Mouse (Mus musculus) small intestine, adult 2 months (tissue): ENCODE results near the gene Erich2.

ENCODE experiments used
- CTCF ChIP-seq: fragments of 200-500 bp; IDR thresholded peaks from 2 replicates; pipeline ENCODE4 v1.5.1; 2012; ENCODE audit warnings: low read depth, mild to moderate bottlenecking, control low read depth, inconsistent platforms, low read length, moderate library complexity, mixed read lengths; ENCODE audit not compliant: insufficient replicate concordance, insufficient read length; ENCODE audit errors: extremely low read depth
- POLR2A ChIP-seq: fragments of 200-500 bp; IDR thresholded peaks from 2 replicates; pipeline ENCODE4 v1.6.1; 2012; ENCODE audit warnings: low read depth, mild to moderate bottlenecking, control low read depth, inconsistent platforms, low read length, moderate library complexity

DNA sequence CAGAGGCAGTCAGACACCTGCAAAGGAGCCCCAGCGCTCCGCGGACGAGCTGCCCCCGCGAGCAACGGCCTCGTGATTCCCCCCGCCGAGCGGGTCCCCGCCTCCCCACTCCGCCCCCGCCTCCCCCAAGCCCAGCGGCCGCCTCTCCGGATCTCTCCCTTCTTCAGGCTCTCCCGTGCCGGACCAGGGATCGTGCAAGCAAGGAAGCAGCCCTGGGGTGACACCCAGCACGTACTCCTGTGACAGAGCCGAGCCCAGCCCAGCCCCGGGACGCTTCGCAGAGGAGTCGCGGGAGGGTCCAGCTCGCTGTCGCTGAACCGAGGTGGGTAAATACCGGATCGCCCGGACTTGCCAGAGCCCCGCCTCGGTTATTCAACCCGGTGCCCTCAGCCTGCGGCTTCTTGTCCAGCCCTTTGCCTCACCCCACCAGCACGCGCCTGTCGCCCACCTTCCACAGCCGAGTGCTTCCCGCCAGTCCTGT is 53.4 kb downstream of the Erich2 start:
- TF ChIP-seq POLR2A (no peak), CTCF (no peak)
